Comparison of ENCODE assay signal across 8 mouse cellular contexts in genomic region chr17:26200831-26201705, GRCm38 (mm10). TPM values are rescaled to one million over a fixed set of nuclear protein-coding genes. Genes with fewer than 3 reads are reported as not detected.
A peak's percentile ranks its signal among the peaks of the same experiment; 100 is the strongest.
DNase-seq lines count a peak whose midpoint lies in the region; ATAC-seq and TF ChIP-seq lines count a peak whose summit lies in the region.

No protein-coding gene starts in this region.

- WGBS in hindbrain, postnatal 0 days, result under 1% methylated on average over 53 of the region's 92 CpGs

- peak overlapping the region; percentile 74 for H3K4me3 ChIP-seq in gastrocnemius, adult 2 months
- H3K4me3 ChIP-seq in CH12.LX (replicated peaks in 1 of 3; ENCODE audit: low read depth in 2 of 3, low read length in 2 of 3, poor library complexity in 1 of 3), result peak overlapping the region in 1 of 3 experiments; percentile 46
- peak overlapping the region; percentile 45 for H3K4me3 ChIP-seq in cortical plate, adult 2 months (ENCODE audit: insufficient read depth, low read length)
- peak overlapping the region; percentile 66 for H3K4me3 ChIP-seq in hindbrain, postnatal 0 days (ENCODE audit: low read length)

- dilution Hi-C loops in CH12.LX (cut with MboI; ENCODE audit: extremely low pct_ligation_motif_present, extremely low pct_unique_long_range_greater_than_20kb, low sequenced_read_pairs), result no loop called here

- H3K79me2 ChIP-seq in CH12.LX (replicated peaks; ENCODE audit: control insufficient read depth, extremely low read depth, insufficient read depth, poor library complexity, severe bottlenecking), result no peaks in the 10 kb centered on the region

- no peak for TF ChIP-seq EP300 in CH12.LX (IDR thresholded peaks at IDR 0.05; ENCODE audit: low read length)

- H3K27me3 ChIP-seq in CH12.LX (replicated peaks), result peaks cover 50% of the 10 kb centered on the region
- H3K27me3 ChIP-seq in hindbrain, postnatal 0 days (ENCODE audit: insufficient read depth, low read length), result peaks cover 3% of the 10 kb centered on the region; the same call in 1 of the 2 replicates

- TF ChIP-seq CTCF in gastrocnemius, adult 2 months (IDR thresholded peaks at IDR 0.05), result no peak
- TF ChIP-seq CTCF in CH12.LX (conservative IDR thresholded peaks at IDR 0.05 in 1 of 2, IDR thresholded peaks at IDR 0.05 in 1 of 2; ENCODE audit: low read depth in 2 of 2, low read length in 2 of 2), result no peak
- TF ChIP-seq CTCF in cortical plate, adult 2 months (IDR thresholded peaks at IDR 0.05; ENCODE audit: extremely low read depth, insufficient read depth, low read length), result no peak
- peak; percentile 19; the same call in 1 of the 2 replicates for TF ChIP-seq CTCF in hindbrain, postnatal 0 days (IDR thresholded peaks at IDR 0.05; ENCODE audit: low read depth)

- H3K4me1 ChIP-seq in CH12.LX (ENCODE audit: control insufficient read depth in 1 of 2, insufficient read depth in 2 of 2), result peaks cover 5 to 10% of the 10 kb centered on the region in 2 experiments; a peak in 3 of 4 replicates
- peaks cover 5% of the 10 kb centered on the region; the same call in 1 of the 2 replicates for H3K4me1 ChIP-seq in cortical plate, adult 2 months (ENCODE audit: control insufficient read depth, insufficient read depth, low read length)
- peaks cover 3% of the 10 kb centered on the region; the same call in 1 of the 2 replicates for H3K4me1 ChIP-seq in hindbrain, postnatal 0 days (ENCODE audit: insufficient read depth, low read length)

- no peak overlapping the region for H3K27ac ChIP-seq in gastrocnemius, adult 2 months
- no peak overlapping the region for H3K27ac ChIP-seq in CH12.LX (ENCODE audit: insufficient read depth, low read depth)
- 0 out of 2 replicates have a peak overlapping the region, but pooled peaks have one; percentile 10 for H3K27ac ChIP-seq in cortical plate, adult 2 months (ENCODE audit: insufficient read depth, low read length)
- peak overlapping the region; percentile 32 for H3K27ac ChIP-seq in hindbrain, postnatal 0 days

- H3K36me3 ChIP-seq in CH12.LX (replicated peaks in 1 of 2; ENCODE audit: control insufficient read depth in 1 of 2, insufficient read depth in 1 of 2, low read length in 1 of 2), result peaks cover 19 to 30% of the 10 kb centered on the region in 2 experiments
- H3K36me3 ChIP-seq in hindbrain, postnatal 0 days (ENCODE audit: insufficient read depth, low read length), result 0 out of 2 replicates have a peak, but pooled peaks cover 14% of the 10 kb centered on the region

- peak overlapping the region; percentile 60 for H3K4me2 ChIP-seq in CH12.LX (ENCODE audit: insufficient read depth, low read depth, poor library complexity, severe bottlenecking)
- peak overlapping the region; percentile 89 for H3K4me2 ChIP-seq in hindbrain, postnatal 0 days (ENCODE audit: low read depth, low read length)

- intact Hi-C loops in gastrocnemius, adult 2 months (cut with DNase I), result no loop called here

- no peak for TF ChIP-seq POLR2A in CH12.LX (IDR thresholded peaks at IDR 0.05; ENCODE audit: low read depth, low read length)
- TF ChIP-seq POLR2A in cortical plate, adult 2 months (IDR thresholded peaks at IDR 0.05; ENCODE audit: extremely low read depth, insufficient read depth, low read length), result no peak

- H3K9me3 ChIP-seq in CH12.LX (replicated peaks; ENCODE audit: low read length), result no peaks in the 10 kb centered on the region
- H3K9me3 ChIP-seq in hindbrain, postnatal 0 days (ENCODE audit: low read length), result no peaks in the 10 kb centered on the region

- peak; percentile 50 for ATAC-seq in hindbrain, postnatal 0 days

- DNase-seq in gastrocnemius, adult 2 months, result peak; percentile 53
- DNase-seq in gastrocnemius, postnatal 4 days (ENCODE audit: low spot score in 2 of 2), result no peak
- DNase-seq in CH12.LX (ENCODE audit: extremely low read depth), result no peak
- DNase-seq in hindbrain, postnatal 0 days (ENCODE audit: low spot score), result peak; percentile 61
- DNase-seq in lung, postnatal 4 days, result peak; percentile 24 to 49
- DNase-seq in spleen, postnatal 36 days (ENCODE audit: low spot score in 2 of 2), result peak; percentile 25 to 28
- DNase-seq in urinary bladder, postnatal 25 days (ENCODE audit: low spot score), result no peak

- TF ChIP-seq RAD21 in CH12.LX (IDR thresholded peaks at IDR 0.05; ENCODE audit: low read depth, low read length), result no peak

- in situ Hi-C loops in CH12.LX (cut with MboI; ENCODE audit: low pct_ligation_motif_present, low pct_unique_long_range_greater_than_20kb, low sequenced_read_pairs), result no loop called here

- no peak overlapping the region; the same call in 1 of the 2 replicates for H3K9ac ChIP-seq in CH12.LX (ENCODE audit: insufficient read depth, low read depth)
- peak overlapping the region; percentile 71 for H3K9ac ChIP-seq in hindbrain, postnatal 0 days (replicated peaks; ENCODE audit: low read length)

TF ChIP-seq in CH12.LX, 34 proteins besides CTCF, POLR2A, EP300 and RAD21:
- TF ChIP-seq CHD1 (IDR thresholded peaks at IDR 0.05; ENCODE audit: low read depth, low read length) (no peak), ZMIZ1 (IDR thresholded peaks at IDR 0.05; ENCODE audit: low read depth, low read length) (no peak), MAX (IDR thresholded peaks at IDR 0.05; ENCODE audit: low read length) (0 out of 2 replicates have a peak, but pooled peaks have one; percentile 12), CHD2 (IDR thresholded peaks at IDR 0.05; ENCODE audit: low read length) (no peak), USF2 (conservative IDR thresholded peaks at IDR 0.05; ENCODE audit: low read depth, low read length) (no peak), SIN3A (IDR thresholded peaks at IDR 0.05; ENCODE audit: low read length) (no peak; the same call in 1 of the 2 replicates), PAX5 (IDR thresholded peaks at IDR 0.05; ENCODE audit: low read length) (no peak), TCF12 (IDR thresholded peaks at IDR 0.05; ENCODE audit: low read depth, low read length) (no peak), BHLHE40 (IDR thresholded peaks at IDR 0.05; ENCODE audit: low read depth, low read length) (peak; percentile 35; the same call in 1 of the 2 replicates)

RNA-seq across cellular contexts. Expression of gene Rgs11, which starts 1.7 kb away (rescaled TPM):
- total RNA-seq in gastrocnemius, adult 2 months (2021), result under 1 TPM; 0.33 to 0.54 TPM
- 1 to 10 TPM in 1 of 2 experiments, under 1 TPM in 1; 0.65 to 1.3 TPM for total RNA-seq in gastrocnemius, postnatal 4 days (2021)
- total RNA-seq in CH12.LX (2012; rRNA removed) (1.8 and 8.1 TPM in 2 replicates), CH12.LX (2014; rRNA removed) (0.28 and 0.40 TPM in 2 replicates)
- polyA plus RNA-seq in CH12.LX (2012; ENCODE audit: insufficient read length, low read depth), result 0.13 TPM in 1 of 2 replicates, not detected in the other
- polyA plus RNA-seq in cortical plate, adult 2 months (2012; rRNA removed), result 90.4 and 99.2 TPM in 2 replicates
- total RNA-seq in hindbrain, postnatal 0 days (2014; rRNA removed), result 35.8 and 38.5 TPM in 2 replicates
- polyA plus RNA-seq in hindbrain, postnatal 0 days (2015; fragmentation: Nextera tagmentation; extraction: Ambion mirVana), result 20.5 and 28.5 TPM in 2 replicates

RNA-seq across cellular contexts. Expression of gene Pdia2, which starts 2.2 kb away (rescaled TPM):
- total RNA-seq in gastrocnemius, adult 2 months (2021), result not detected
- total RNA-seq in gastrocnemius, postnatal 4 days (2021), result under 1 TPM in 1 of 2 experiments, not detected in 1; 0.21 TPM
- total RNA-seq in CH12.LX (2012; rRNA removed), result 0.38 and 0.50 TPM in 2 replicates
- total RNA-seq in CH12.LX (2014; rRNA removed), result not detected in 2 replicates
- not detected in 2 replicates for polyA plus RNA-seq in CH12.LX (2012; ENCODE audit: insufficient read length, low read depth)
- polyA plus RNA-seq in cortical plate, adult 2 months (2012; rRNA removed), result 0.30 and 0.33 TPM in 2 replicates
- total RNA-seq in hindbrain, postnatal 0 days (2014; rRNA removed), result not detected in 2 replicates
- 0.09 and 0.66 TPM in 2 replicates for polyA plus RNA-seq in hindbrain, postnatal 0 days (2015; fragmentation: Nextera tagmentation; extraction: Ambion mirVana)

RNA-seq across cellular contexts. Expression of gene Arhgdig, which starts 6.5 kb away (rescaled TPM):
- under 1 TPM; 0.53 to 0.64 TPM for total RNA-seq in gastrocnemius, adult 2 months (2021)
- total RNA-seq in gastrocnemius, postnatal 4 days (2021), result 1 to 10 TPM; 3.7 to 4.2 TPM
- total RNA-seq in CH12.LX (2012; rRNA removed), result 10.1 and 10.3 TPM in 2 replicates
- 0.24 TPM in 1 of 2 replicates, not detected in the other for total RNA-seq in CH12.LX (2014; rRNA removed)
- 0.60 and 1.6 TPM in 2 replicates for polyA plus RNA-seq in CH12.LX (2012; ENCODE audit: insufficient read length, low read depth)
- 163 and 175 TPM in 2 replicates for polyA plus RNA-seq in cortical plate, adult 2 months (2012; rRNA removed)
- total RNA-seq in hindbrain, postnatal 0 days (2014; rRNA removed), result 280 and 290 TPM in 2 replicates
- 376 and 384 TPM in 2 replicates for polyA plus RNA-seq in hindbrain, postnatal 0 days (2015; fragmentation: Nextera tagmentation; extraction: Ambion mirVana)

RNA-seq across cellular contexts. Expression of gene Fam234a, which starts 43.0 kb away (rescaled TPM):
- 10 to 100 TPM; 65.6 to 86.0 TPM for total RNA-seq in gastrocnemius, adult 2 months (2021)
- total RNA-seq in gastrocnemius, postnatal 4 days (2021), result 10 to 100 TPM; 50.2 to 55.7 TPM
- total RNA-seq in CH12.LX (2012; rRNA removed) (4.9 and 8.3 TPM in 2 replicates), CH12.LX (2014; rRNA removed) (3.6 and 4.1 TPM in 2 replicates)
- 9.0 and 13.3 TPM in 2 replicates for polyA plus RNA-seq in CH12.LX (2012; ENCODE audit: insufficient read length, low read depth)
- polyA plus RNA-seq in cortical plate, adult 2 months (2012; rRNA removed), result 22.2 and 24.3 TPM in 2 replicates
- 42.4 and 42.6 TPM in 2 replicates for total RNA-seq in hindbrain, postnatal 0 days (2014; rRNA removed)
- polyA plus RNA-seq in hindbrain, postnatal 0 days (2015; fragmentation: Nextera tagmentation; extraction: Ambion mirVana), result 34.9 and 37.5 TPM in 2 replicates

RNA-seq across cellular contexts. Expression of gene Luc7l, which starts 51.6 kb away (rescaled TPM):
- total RNA-seq in gastrocnemius, adult 2 months (2021), result 10 to 100 TPM; 12.6 to 14.5 TPM
- 10 to 100 TPM; 33.6 to 43.9 TPM for total RNA-seq in gastrocnemius, postnatal 4 days (2021)
- total RNA-seq in CH12.LX (2012; rRNA removed), result 46.1 and 63.0 TPM in 2 replicates
- 70.2 and 75.9 TPM in 2 replicates for total RNA-seq in CH12.LX (2014; rRNA removed)
- polyA plus RNA-seq in CH12.LX (2012; ENCODE audit: insufficient read length, low read depth), result 68.6 and 76.0 TPM in 2 replicates
- polyA plus RNA-seq in cortical plate, adult 2 months (2012; rRNA removed), result 64.8 and 68.3 TPM in 2 replicates
- total RNA-seq in hindbrain, postnatal 0 days (2014; rRNA removed), result 81.8 and 82.7 TPM in 2 replicates
- polyA plus RNA-seq in hindbrain, postnatal 0 days (2015; fragmentation: Nextera tagmentation; extraction: Ambion mirVana), result 84.5 and 91.1 TPM in 2 replicates

Comparison
In these comparisons a context has a peak if more than half of its experiments do, and no peak if none do; other contexts are left out.
1. DNase-seq: peak in gastrocnemius, adult 2 months (single experiment), hindbrain, postnatal 0 days (single experiment), lung, postnatal 4 days (2 of 2) and spleen, postnatal 36 days (2 of 2); none in gastrocnemius, postnatal 4 days (0 of 2), CH12.LX (single experiment) and urinary bladder, postnatal 25 days (single experiment).
2. H3K27ac ChIP-seq: peak in cortical plate, adult 2 months (single experiment) and hindbrain, postnatal 0 days (single experiment); none in gastrocnemius, adult 2 months (single experiment) and CH12.LX (single experiment).
3. RNA of gene Arhgdig, which starts 6.5 kb away (total RNA-seq): 280 to 290 TPM in hindbrain, postnatal 0 days; 0.24 to 10.3 TPM in CH12.LX, 3.7 to 4.2 TPM in gastrocnemius, postnatal 4 days and 0.53 to 0.64 TPM in gastrocnemius, adult 2 months; every median in the first group is over 10 times any median in the second.